Mouse (Mus musculus): ENCODE results near the gene Nostrin.
A peak's percentile ranks its signal among the peaks of the same experiment; 100 is the strongest.

Gene Nostrin

GRCm38 (mm10) chr2:69191059-69191458 is 55.5 kb downstream of the Nostrin start:
- no peak for DNase-seq (ENCODE audit: low read depth, low spot score)

- no peak for DNase-seq (ENCODE audit: low read depth, low spot score)
Measured at GRCm38 (mm10) chr2:69193555-69193954, 58.0 kb downstream of the Nostrin start.

GRCm38 (mm10) chr2:69205185-69205584 is 69.6 kb downstream of the Nostrin start:
- no peak for DNase-seq (ENCODE audit: low read depth, low spot score)

GRCm38 (mm10) chr2:69205791-69206351 is 70.3 kb downstream of the Nostrin start, which contains the start of gene Spc25:
Gene Spc25 (minus strand): TSS chr2:69206194.
- DNase-seq (ENCODE audit: low read depth, low spot score): peak; percentile 90

DNA sequence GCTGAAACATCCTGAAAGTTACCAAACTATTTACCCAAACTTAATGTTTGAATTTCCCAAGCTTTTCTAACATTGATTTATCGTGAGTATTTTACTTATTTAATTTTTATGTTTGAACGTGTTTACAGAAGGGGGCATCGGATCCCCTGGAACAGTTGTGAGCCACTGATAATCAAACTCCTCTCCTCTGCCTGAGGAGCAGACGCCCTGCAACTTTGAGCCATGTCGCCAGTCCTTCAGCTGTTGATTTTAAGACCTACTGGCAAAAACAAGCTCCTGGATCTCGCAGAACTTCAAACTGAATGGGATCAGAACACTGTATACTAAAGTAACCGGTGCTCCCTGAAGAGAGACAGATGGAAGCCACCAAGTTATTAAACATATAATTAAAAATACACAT is 70.9 kb downstream of the Nostrin start:
- DNase-seq (ENCODE audit: low read depth, low spot score): no peak

DNA sequence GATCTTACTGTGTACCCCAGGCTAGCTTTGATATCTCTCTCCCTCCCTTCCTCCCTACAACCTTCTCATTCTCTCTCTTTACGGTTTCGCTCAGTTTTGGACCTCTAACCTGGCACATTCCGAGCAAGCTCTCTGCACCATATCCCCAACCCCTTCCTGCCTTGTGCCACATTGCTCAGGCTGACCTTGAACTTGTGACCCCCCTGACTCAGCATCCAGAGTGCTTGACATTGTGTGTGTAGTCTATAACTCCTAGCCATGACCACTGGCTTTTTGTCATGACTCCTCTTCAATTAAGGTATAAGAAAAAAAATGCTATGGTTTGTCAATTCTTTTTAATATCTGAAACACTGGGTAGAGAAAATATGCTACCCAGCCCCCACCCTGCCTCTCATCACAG is 74.1 kb downstream of the Nostrin start:
- no peak for DNase-seq (ENCODE audit: low read depth, low spot score)

- no peak for DNase-seq (ENCODE audit: low read depth, low spot score)
Measured at GRCm38 (mm10) chr2:69210773-69211172, 75.2 kb downstream of the Nostrin start, which contains the start of gene G6pc2. Gene G6pc2 (plus strand): TSS chr2:69211073.

DNA sequence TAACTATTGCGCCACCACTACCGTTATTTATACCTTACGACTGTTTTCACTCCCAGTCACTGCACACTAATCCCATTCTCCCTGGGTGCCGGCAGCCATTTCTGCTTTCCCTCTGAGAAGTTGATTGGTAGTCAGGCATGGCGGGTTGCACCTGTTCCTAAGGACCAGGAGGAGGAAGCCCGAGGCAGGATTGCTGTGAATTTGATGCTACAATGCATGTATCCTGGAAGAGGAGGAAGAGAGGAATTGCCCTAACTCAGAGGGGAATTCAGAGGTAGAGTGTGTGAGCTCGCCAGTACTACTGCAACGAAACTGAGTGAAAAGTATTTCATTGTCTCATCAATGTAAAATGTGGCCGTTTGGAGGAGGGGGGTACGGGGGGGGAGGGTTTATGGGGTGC is 77.1 kb downstream of the Nostrin start:
- DNase-seq (ENCODE audit: low read depth, low spot score): no peak

- no peak for DNase-seq (ENCODE audit: low read depth, low spot score)
Measured at GRCm38 (mm10) chr2:69215242-69215641, 79.6 kb downstream of the Nostrin start.

DNA sequence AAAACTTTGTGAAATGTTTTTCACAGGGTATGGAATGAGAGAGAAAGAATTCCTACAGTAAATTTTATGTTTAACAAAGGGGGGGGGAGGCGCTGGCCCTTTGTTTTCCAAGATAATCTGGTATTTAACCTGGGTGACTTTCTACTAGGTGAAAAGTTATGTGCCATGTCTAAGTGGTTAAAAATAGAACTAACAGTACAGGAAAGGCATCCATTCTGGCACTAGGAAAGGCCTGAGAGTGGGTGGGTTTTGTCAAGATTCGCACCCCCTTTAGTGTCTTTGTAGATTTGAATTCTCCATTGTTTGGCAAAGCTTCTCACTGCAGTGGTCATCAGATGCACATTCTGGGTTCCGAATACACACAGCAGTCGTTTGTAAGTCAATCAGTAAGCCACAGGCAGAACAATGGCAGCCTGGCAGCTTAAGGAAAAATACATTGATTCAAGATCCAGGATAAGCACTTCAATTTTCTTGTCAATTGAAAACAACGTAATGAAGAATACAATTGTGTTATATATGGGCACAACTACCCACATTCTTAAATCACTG is 86.3 kb downstream of the Nostrin start:
- no peak for DNase-seq (ENCODE audit: low read depth, low spot score)

DNA sequence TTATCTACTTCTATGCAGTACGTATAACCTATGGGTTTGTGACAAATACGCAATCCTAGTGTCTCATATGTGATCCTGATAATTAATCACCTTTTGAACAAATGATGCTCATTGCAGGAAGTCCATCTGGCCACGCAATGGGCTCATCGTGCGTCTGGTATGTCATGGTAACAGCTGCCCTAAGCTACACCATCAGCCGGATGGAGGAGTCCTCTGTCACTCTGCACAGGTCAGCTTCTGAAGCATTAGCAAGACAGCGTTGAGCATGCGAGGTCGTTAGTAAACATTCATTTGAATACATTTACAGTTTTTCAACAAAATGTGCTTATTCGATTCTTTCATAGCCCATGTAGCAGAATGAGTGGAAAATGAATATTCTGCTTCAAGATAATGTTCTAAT is 87.2 kb downstream of the Nostrin start:
- no peak for DNase-seq (ENCODE audit: low read depth, low spot score)

GRCm38 (mm10) chr2:69224724-69225123 is 89.1 kb downstream of the Nostrin start:
- no peak for DNase-seq (ENCODE audit: low read depth, low spot score)

DNA sequence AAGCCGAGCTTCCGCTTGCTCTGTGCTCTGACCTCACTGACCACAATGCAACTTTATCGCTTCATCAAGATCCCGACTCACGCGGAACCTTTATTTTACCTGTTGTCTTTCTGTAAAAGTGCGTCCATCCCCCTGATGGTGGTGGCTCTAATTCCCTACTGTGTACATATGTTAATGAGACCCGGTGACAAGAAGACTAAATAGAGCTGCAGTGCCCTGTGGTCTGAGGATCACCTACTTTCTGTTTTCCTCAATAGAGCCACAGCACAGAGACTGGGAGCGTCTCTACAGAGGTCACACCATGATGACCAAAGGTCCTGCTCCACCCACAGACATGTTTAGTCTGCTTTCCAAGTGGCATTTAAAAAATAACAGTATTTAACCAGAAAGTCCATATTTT is 91.3 kb downstream of the Nostrin start:
- no peak for DNase-seq (ENCODE audit: low read depth, low spot score)

- DNase-seq (ENCODE audit: low read depth, low spot score): no peak
Measured at GRCm38 (mm10) chr2:69228635-69229034, 93.0 kb downstream of the Nostrin start.

- DNase-seq (ENCODE audit: low read depth, low spot score): no peak
Measured at GRCm38 (mm10) chr2:69230137-69230536, 94.5 kb downstream of the Nostrin start.

- no peak for DNase-seq (ENCODE audit: low read depth, low spot score)
Measured at GRCm38 (mm10) chr2:69232101-69232500, 96.5 kb downstream of the Nostrin start.

GRCm38 (mm10) chr2:69234976-69235678 is 99.5 kb downstream of the Nostrin start:
- no peak for DNase-seq (ENCODE audit: low read depth, low spot score)

Measured in embryo, embryonic 11.5 days (tissue).